Mouse (Mus musculus) frontal cortex, postnatal 10 days (tissue): ENCODE measurements around the gene Fkbp10.

Experiments
- DNase-seq, 2 experiments: peaks; one replicate each; pipeline ENCODE4 v3.0.0; 2022; ENCODE audit warnings: low spot score in 2 of 2, mixed read lengths in 1 of 2

Fkbp10 gene

DNA sequence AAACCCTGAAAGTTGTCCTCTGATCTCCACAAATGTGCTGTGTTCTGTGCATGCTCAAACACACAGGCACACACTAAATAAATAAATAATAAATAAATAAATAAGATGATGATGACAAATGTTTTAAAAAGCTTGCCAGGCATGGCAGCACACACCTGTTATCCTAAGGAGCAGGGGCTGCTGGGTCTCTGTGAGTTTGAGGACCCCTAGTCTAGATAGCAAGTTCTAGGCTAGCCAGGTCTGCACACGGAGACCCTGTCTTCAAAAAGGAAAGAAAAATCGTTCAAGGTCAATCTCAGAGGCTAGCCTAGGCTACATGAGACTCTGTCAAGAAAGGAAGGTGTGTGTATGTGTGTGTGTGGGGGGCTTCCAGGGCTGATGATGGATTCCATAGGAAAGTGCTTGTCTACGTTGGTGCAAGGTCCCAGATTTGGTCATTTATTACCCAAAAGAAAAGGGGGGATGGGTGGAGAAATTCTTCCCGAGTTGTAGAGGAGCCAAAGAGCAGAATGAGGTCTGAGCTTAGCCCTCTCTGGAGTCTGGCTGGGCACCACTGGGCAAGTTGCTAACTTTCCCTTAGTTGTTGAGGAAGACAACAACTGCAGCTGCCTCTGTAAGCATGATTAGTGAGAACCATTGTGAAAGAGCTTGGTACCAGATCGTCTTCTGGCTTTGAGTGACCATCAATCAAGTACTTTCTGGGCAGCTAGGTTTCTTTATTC, 21.0 kb upstream of the Fkbp10 start:
- DNase-seq, result no peak

DNA sequence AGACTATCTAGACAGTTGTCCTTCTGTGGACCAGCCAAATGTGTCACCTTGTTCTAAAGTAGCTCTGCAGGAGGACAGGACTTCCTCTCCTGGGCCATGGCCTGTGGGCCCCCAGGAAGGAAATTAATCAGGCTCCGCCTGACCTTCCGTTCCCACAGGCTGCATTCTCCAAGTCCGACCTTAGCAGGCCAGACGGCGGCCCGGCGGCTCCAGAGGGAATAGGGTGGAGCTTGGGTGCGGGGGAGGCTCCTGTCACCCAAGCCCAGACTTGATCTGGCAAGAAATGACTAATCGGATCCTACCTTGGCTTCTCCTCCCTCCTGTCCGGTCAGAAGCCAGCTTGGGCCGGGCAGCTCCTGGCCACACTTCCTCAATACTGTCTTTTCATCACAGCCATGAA, 20.3 kb upstream of the Fkbp10 start:
- no peak for DNase-seq

DNA sequence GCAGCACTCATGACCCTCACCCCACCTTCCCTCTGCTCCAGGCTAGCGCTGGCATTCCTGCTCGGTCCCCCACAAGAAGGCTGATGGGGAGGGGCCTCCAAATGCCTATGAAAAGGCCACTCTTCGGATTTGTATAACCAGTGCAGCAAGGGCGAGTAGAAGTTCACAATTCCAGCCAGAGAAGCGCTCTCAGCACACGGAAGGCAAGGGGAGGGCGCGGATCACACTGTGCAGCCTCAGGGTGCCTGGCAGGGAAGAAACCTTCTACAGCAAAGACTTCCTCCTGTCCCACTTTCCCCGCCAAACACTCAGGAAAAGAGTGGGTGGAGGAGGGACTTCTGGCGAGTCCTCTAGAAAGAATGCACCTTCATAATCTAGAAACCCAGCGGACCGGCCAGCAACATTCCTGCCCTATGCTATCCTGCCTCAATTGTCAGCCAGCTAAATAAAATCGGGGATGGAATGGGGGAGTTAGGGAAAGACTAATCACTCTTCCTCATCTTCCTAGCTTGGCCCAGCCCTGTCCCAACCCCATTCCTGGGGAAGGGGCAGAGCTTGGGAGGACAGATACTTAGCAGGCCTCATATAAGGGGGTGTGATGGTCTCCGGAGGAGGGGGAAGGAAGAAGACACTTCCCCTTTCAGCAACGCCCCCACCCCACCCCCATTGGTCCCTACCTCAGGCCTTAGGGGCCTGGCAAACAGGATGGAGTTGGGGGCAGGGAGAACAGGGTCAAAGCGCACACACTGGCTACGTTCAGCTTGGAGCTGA, 19.5 kb upstream of the Fkbp10 start:
- DNase-seq, result no peak

DNA sequence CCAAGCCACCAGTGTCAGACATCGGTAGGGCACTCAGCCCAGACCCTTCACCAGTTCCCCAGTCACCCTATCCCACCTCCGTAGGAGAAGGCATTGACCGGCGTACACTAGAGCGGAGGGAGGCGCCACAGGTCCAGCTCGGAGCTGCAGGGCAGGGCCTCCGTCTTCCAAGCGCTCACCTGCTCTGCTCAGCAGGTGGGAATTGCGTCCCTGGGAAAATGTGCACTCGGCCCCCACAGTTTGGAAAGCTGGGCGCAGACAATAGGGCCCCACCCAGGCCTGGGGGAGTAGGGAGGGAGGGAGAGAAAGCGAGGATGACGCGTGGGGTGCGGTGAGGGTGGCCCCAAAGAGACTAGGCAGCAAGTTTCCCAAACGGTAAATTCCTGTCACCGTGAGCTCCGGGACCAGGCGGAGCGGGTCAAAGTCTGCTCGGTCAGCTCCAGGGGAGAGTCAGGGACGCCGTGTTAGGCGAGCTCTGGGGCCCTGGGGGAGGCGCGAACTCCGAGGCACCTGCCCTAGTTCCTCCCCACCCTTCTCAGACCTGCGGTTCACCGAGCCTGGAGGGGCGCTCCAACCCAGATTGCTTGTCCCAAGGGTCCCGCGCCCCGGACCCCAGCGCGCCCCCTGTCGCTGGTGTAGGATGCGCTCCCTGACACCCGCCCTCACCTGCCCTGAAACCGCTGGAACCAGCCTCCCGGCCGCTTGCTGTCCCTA, 18.5 kb upstream of the Fkbp10 start:
- peak in 1 of 2 experiments; percentile 44 for DNase-seq

DNA sequence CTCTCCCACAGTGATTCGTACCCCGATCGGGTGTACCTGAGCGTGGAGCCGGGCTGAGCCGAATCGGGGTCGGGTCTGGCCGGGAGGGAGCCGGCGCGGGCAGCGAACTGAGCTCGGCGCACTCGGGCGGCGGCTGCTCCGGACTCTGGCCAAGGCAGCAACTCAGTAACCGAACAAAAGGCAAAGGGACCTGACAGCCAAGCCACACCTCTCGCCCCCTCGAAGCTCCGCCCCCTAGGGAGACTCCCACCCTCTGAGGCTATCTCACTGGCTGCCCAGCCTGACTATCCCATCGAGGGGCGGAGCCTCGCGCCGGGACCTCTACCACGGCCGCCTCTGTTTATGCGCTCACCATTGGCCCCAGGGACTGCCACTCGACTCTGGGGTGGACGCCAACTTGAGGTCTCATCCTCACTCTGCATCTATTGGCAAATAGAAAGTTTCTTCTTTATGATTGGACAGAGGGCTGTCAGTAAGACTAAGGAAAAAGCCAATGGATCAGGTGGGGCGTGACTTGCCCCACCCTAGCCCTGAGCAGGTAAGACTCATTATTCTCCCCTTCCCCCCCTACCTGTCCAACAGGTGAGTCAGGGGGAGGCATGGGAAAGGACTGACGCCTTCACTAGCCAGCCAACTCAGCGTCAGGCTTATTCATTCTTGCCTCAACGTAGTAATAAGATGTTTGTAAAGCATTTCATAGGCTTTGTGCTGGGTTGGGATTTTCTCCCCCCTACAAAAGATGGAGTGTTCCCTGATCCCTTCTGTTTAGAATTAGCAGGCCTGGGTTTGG, 17.7 kb upstream of the Fkbp10 start, which contains the start of gene Jup:
Gene Jup, minus strand, starts transcription at position 164 of the 790 bp plus-strand sequence.
- DNase-seq, result peak; percentile 100

DNA sequence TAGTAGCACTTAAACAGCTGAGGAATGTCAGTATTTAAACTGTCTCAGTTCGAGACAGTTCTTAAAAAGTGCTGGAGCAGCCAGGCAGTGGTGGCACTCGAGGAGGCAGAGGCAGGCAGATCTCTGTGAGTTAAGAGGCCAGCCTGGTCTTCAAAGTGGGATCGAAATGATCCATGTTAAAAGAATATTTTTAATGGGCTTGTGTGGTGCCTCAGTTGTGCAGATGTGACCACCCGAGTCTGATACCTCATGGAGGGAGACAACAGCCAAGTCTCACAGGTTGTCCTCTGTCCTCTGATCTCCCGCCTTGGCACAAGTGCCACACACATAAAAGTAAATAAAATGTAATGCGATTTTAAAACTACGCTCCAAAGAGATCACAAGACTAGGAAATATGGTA, 17.0 kb upstream of the Fkbp10 start:
- DNase-seq, result no peak

DNA sequence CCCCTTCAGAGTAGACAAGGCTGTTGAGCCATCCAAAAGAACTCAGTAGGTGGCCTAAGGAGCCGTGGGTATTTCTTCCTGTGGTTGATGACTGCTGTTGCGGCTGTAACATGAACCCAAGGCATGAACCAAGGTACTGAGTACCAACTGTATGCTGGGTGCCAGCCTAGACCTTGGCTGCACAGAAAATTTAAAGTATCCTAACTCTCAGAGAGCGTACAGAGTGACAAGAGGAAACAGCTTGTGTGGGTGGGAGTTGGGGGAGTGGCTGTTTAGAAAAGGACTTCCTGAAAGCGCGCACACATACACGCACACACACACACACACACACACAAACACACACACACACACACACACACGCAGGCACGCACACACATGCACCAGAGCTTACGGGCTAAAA, 16.2 kb upstream of the Fkbp10 start:
- DNase-seq, result no peak

DNA sequence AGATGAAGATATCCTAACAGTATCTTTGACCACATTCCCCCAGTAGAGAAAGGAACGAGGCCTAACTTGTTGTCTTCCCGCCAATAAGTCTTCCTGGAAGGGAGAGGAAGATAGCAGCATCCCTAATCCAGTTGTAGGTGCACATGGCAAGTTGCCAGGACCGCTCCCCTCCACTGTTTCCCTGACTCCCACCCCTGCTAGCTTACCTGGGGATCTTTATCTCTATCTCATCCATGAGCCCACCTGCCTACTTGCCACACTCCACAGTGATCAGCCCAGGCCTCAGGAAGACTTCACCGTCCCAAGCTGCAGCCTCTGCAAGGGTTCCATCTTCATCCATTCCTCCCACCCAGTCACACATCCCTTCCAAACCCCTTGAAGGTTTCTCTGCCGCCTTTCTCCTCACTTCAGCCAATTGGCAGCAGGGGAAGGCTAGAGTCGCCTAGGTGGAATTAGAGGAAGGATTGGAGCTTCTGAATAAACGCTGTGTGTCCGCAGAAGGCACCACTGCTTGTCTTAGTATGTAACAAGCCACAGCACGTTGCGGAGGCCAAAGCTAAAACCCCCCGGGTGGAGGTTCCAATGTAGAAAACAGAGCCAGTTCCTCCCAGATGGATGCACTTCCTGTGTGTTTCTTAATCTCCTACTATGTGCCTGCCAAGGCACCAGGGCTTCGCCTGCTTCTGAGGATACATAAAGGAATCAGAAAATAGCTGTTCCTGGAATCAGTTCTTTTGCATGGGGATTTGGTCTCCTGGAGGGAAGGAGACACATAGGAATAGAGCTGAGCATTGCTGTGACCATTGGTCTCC, 15.6 kb upstream of the Fkbp10 start:
- DNase-seq, result no peak

DNA sequence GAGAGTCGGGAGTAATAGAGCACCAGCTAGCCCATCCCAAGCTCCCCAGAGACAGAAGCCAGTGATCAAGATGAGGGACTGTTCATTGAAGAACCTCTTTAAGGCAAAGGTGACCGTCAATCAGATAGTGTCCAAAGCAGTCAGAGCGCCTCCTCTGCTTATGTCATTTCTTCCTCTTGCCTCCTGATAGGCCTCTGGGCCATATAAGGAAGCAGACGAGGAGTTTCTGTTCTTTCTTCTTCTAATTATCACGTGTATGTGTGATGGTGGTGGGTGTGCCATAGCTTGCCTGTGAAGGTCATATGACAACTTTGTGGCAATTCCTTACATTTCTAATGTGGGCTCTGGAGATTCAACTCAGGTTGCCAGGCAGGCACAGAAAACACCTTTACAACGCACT, 14.7 kb upstream of the Fkbp10 start:
- no peak for DNase-seq

DNA sequence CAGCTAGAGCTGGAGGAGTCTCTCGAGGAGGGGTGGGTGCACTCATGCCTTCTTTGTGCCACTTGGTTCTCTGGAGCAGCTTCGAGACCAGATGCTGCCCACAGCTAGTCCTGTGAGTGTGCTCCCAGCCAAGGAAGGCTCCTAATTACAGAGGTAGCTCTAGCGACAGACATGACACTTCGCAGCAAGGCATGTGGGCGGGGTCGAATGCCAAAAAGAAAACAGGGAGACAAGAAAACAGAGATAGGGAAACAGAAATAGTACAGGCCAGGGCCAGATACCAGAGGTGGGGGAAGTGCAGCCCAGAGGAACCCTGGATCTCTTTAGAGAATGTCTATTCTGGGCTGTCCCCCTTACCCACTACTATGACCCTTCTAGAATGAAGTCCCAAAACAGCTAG, 13.3 kb upstream of the Fkbp10 start:
- no peak for DNase-seq

DNA sequence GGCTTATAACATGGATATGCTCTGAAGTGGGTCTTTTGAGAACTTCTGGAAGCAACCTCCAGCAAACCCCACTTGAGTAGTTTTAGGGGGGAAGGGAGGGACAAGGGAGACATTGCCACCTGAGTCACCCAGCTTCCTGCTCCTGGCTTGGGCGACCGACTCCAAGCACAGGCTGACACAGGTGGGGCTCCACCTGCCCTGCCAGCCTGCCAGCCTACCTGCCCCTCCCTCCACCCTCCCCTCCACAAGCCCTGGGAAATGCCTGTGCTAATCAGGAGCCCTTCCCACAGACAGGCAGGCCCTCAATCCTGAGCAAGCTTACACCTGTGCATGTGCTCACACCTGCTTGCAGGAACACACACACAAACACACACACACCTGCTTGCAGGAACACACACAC, 12.8 kb upstream of the Fkbp10 start:
- DNase-seq, result no peak

DNA sequence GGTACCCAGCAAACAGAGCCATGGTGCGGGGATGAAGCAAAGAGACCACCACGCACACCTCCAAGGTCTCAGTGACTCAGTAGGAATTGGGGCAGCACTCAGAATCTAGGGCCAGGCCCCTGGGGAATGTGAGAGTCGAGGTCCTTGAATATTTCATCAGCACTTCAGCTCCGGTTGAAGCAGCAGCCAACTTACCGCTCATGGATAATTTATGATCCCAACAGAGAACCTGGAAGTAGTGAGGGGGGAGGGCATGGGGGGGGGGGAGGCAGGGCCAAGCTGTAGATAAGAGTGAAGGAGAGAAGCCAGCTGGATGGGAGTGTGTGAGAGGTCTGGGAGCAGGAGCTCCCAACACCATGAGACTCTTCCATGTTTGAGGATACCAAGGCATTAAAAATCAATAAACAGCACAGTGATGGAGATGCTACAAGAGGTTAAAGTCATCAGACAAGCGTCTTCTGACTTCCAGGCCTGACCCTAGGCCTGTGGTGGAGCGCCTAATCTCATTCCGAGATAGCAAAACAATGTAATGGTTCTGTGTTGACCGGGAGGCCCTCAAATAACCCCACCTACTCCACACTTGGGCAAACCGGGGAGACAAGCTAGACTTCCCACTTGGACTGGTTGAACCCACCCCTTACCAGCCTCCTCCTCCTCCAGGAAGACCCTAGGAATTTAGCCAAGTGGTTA, 11.9 kb upstream of the Fkbp10 start:
- DNase-seq, result no peak

DNA sequence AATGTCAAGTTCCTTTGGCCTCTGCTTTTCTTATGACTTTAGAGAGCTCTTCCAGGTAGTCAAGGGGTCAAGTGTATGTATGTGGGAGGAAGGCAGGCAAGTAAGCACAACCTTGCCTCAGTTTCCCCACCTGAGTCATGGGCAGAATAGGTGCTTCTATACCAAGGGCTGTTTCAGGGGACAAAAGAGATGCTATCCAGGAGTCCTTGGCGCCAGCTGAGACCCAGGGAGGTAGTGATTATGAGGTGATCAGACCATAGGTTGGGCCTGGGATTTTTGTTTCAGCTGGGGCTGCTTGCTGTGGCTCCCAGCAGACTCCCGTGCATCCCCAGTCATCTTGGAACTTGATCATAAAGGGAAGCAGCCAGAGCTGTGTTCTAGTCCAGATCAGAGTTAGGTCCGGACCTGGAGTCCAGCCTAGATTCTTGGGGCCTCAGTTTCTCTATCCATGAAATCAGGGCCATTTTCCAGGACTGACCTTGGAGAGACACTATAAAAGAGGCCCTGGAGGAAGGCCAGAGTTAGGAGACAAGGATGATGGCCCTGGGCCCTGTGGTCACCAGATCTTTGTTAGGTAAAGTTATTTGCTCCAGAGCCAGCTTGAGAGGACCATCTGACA, 10.9 kb upstream of the Fkbp10 start:
- DNase-seq, result no peak

DNA sequence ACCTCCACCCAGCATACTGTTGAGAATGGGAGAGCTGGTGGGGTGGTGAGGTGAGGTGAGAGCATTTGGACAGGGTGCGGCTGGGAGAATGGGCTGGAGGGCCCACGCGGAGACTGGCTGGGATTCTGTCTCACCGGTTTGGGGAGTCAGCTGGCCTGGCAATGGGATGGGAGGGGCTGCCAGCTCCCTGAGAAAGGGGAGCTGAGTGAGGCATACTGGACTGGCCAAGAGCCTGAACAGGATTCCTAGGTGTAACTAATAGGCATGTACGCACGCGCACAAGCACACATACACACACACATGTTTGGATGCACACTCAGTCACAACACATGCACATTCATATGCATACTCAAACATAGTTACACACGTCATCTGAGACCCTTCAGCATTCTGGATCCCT, 9.2 kb upstream of the Fkbp10 start:
- no peak for DNase-seq

DNA sequence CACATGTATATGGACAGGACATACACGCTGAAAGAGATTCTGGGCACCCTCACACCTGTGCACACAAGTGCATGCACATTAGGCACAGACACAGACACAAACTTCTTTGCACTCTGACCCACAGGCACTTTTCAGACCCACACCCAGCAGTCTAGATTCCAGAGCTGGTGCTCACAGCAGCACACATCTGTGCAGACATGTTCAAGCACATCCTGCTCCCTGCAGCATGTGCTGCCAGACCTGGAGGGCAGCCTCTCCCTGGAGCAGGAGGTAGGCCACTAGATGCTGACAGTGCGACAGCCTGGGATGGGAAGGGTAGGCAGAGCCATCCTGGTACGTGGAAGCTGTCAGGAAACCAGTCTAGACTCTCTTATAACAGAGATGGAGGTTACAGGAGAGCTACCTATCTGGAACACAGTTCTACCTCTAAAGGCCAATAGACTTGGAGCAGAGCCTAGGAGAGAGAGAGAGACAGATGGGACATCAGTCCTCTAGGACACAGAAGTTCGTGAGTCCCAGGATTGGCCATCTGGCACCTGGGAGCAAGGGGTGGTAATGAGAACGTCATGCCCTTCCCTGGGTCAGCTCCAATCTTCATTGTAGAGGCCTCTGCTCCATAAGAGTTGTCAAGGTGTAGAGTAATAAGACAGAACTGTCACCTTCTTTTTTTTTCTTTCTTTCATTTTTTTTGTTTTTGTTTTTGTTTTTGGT, 8.3 kb upstream of the Fkbp10 start:
- no peak for DNase-seq

DNA sequence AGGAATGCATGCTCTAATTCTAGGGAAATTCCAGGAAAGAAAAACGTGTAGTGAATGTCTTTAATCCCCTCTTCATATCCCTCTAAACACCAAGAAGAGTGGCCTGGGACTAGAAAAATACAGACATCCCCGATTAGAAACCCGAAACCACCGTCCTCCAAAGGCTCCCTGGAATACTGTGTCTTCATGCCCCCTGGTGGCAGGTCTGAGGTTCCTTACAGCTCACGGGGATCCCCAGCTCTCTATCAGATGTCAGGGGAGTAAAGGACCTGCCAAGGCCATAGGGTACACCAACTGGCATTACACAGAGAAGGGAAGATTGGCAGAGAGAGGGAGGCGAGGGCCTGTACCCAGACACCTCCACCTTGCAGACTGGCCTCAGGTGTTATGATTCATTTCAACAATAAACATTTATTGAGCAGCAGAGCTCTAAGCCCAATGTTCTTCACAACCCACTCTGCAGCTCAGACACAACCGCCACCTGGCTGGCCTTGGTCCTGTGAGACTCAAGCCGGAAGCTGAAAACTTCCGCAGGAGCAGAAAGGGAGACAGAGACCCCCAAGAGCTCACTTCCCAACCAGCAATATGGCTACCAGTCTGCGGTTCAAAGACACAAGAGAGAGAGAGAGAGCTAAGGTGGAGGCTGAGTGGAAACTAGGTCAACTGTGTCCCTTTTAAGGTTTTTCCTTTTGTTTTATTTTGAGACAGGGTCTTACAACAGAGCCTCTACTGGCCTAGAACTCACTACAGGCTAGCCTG, 7.2 kb upstream of the Fkbp10 start:
- peak in 1 of 2 experiments; percentile 57 for DNase-seq

DNA sequence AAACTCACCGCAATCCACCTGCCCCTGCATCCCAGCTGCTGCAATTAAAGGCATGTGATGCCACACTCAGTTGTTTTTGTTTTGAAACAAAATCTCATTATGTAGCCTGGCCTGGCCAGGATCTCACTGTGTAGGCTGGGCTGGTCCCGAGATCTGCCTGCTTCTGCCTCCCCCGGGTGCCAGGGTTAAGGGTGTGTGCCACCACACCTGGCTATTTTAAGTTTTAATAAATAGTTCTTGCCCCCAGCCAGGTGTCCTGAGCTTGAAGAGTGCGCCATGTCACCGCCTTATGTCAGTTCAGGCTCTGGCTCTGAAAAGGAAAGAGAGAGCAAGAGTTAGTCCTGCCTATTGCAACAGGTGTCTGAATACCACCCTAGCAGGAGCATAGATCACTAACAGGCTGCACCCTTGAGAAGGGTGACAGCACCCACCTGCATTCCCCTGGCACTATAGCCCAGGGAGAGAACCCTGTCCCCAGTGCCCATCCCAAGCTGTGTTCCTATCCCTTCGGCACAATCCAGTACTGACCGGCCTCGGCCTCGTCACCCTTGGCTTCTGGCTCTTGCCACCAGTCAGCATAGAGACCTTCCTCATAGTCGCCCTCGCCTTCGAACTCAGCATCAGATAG, 6.5 kb upstream of the Fkbp10 start:
- no peak for DNase-seq

DNA sequence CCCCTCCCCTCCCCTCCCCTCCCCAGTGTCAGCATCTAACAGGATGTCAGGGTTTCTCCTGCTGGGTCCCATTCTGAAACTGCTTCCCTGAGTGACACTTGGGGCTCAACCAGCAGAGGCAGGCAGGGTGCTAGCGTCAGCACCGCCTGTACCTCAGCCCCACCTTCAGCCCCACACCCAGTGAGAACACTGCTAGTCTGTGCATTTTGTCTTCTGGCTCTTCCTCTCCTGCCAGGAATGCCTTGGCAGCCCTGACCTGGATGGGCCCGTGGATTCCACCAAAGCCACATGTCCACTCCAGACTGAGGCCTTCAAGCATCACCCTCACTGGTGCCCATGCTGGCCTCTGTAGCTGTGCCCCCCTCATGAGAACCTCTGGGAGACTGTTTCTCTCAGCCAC, 5.8 kb upstream of the Fkbp10 start:
- DNase-seq, result no peak
